Mouse (Mus musculus): ENCODE data around the gene Ide. TPM values are rescaled to one million over a fixed set of nuclear protein-coding genes. Genes with fewer than 3 reads are reported as not detected.

The Ide gene
- total and polyA plus RNA-seq, 3 experiments = 32.6 to 87.5 (median 76.8) TPM

Other genes with a start within 250 kb of the Ide start
- gene March5, start 130.3 kb downstream of the Ide start, total RNA-seq (2012; rRNA removed) = 65.6 and 68.5 TPM in 2 replicates
- 10 to 100 TPM in 1 of 2 experiments, not detected in 1; 83.5 TPM for gene March5, start 130.3 kb downstream of the Ide start, polyA plus RNA-seq (2012; ENCODE audit: insufficient read depth in 1 of 2, insufficient read length in 2 of 2, low read depth in 1 of 2, low replicate concordance in 2 of 2, missing spikeins in 1 of 2)
- 0.29 and 0.35 TPM in 2 replicates for gene Cpeb3, start 129.3 kb downstream of the Ide start, total RNA-seq (2012; rRNA removed)
- under 1 TPM in 1 of 2 experiments, not detected in 1; 0.93 TPM for gene Cpeb3, start 129.3 kb downstream of the Ide start, polyA plus RNA-seq (2012; ENCODE audit: insufficient read depth in 1 of 2, insufficient read length in 2 of 2, low read depth in 1 of 2, low replicate concordance in 2 of 2, missing spikeins in 1 of 2)
- gene Kif11, start 38.6 kb upstream of the Ide start, total RNA-seq (2012; rRNA removed) = 50.5 and 62.6 TPM in 2 replicates
- gene Kif11, start 38.6 kb upstream of the Ide start, polyA plus RNA-seq (2012; ENCODE audit: insufficient read depth in 1 of 2, insufficient read length in 2 of 2, low read depth in 1 of 2, low replicate concordance in 2 of 2, missing spikeins in 1 of 2) = 10 to 100 TPM; 44.8 to 50.1 TPM
- gene Hhex, start 97.0 kb upstream of the Ide start, total RNA-seq (2012; rRNA removed) = not detected in 2 replicates
- not detected for gene Hhex, start 97.0 kb upstream of the Ide start, polyA plus RNA-seq (2012; ENCODE audit: insufficient read depth in 1 of 2, insufficient read length in 2 of 2, low read depth in 1 of 2, low replicate concordance in 2 of 2, missing spikeins in 1 of 2)
- gene Exoc6, start 212.6 kb upstream of the Ide start, total RNA-seq (2012; rRNA removed) = 30.2 and 30.9 TPM in 2 replicates
- gene Exoc6, start 212.6 kb upstream of the Ide start, polyA plus RNA-seq (2012; ENCODE audit: insufficient read depth in 1 of 2, insufficient read length in 2 of 2, low read depth in 1 of 2, low replicate concordance in 2 of 2, missing spikeins in 1 of 2) = 10 to 100 TPM in 1 of 2 experiments, not detected in 1; 41.2 TPM